In the genomic region with DNA sequence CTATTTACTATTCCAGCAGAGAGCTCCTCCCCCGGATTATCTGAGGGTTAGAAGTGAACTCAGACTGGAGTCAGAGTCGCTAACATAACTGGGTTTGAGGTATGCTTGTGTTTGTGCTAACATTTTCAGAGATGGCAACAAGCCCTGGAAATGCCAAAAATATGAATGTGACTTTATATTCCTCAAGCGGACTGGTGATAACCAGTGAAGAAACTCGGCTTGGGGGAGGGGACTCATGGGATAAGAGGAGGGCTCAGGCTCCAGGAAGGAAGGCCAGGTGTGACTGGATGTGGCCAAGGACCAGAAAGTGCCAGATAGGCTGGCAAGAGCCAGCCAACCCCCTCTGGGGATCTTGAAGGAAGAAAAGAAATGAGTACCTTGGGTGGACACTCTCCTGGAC, we compare ENCODE assay signal across 14 mouse cellular contexts. TPM values are rescaled to one million over a fixed set of nuclear protein-coding genes. Genes with fewer than 3 reads are reported as not detected.
DNase-seq lines count a peak whose midpoint lies in the region; ATAC-seq and TF ChIP-seq lines count a peak whose summit lies in the region.
"Had no signal": no experiment of that assay in that cellular context is flagged by ENCODE, and none has a peak within 500 bp of the region (broad histone marks: within the 10 kb centered on the region; RNA-seq: fewer than 3 reads in every experiment).

No protein-coding gene starts in this region.

- peak; percentile 52 to 54 for DNase-seq in cerebellum, postnatal 10 days
- DNase-seq in cerebellum, adult 11 months, result no peak
- peak; percentile 68 for DNase-seq in lung, embryonic 14.5 days
- DNase-seq in lung, adult 2 months, result no peak
- no peak for DNase-seq in midbrain, postnatal 0 days (ENCODE audit: low spot score)
- no peak for DNase-seq in thymus, postnatal 14 days
- no peak for DNase-seq in urinary bladder, postnatal 4 days (ENCODE audit: low spot score in 2 of 2)
- DNase-seq: adrenal gland, adult 8-10 months; liver, postnatal 0 days; thymus, adult 18-20 months had no signal

- ATAC-seq in lung, embryonic 14.5 days (ENCODE audit: insufficient read depth), result no peak
- no peak for ATAC-seq in hindbrain, embryonic 12.5 days (ENCODE audit: low FRiP score)
- no peak for ATAC-seq in midbrain, postnatal 0 days (ENCODE audit: low FRiP score)
- ATAC-seq: liver, postnatal 0 days had no signal

- peak overlapping the region; percentile 58 for H3K27ac ChIP-seq in lung, embryonic 14.5 days (ENCODE audit: low read depth)
- peak overlapping the region; percentile 64 for H3K27ac ChIP-seq in hindbrain, embryonic 12.5 days
- H3K27ac ChIP-seq in midbrain, postnatal 0 days (ENCODE audit: low read depth, low read length), result 0 out of 2 replicates have a peak overlapping the region, but pooled peaks have one; percentile 44
- H3K27ac ChIP-seq: limb, embryonic 10.5 days; neural tube, embryonic 12.5 days had no signal

- 8% methylated on average over 4 of the region's 4 CpGs for WGBS in lung, embryonic 14.5 days
- WGBS in lung, adult 2 months, result 16% methylated on average over 4 of the region's 4 CpGs
- 24% methylated on average over 4 of the region's 4 CpGs for WGBS in hindbrain, embryonic 12.5 days
- WGBS in midbrain, postnatal 0 days, result 16% methylated on average over 4 of the region's 4 CpGs

- H3K9me3 ChIP-seq in lung, embryonic 14.5 days (ENCODE audit: low read depth, low read length), result no peaks in the 10 kb centered on the region
- 0 out of 2 replicates have a peak, but pooled peaks cover 3% of the 10 kb centered on the region for H3K9me3 ChIP-seq in hindbrain, embryonic 12.5 days (replicated peaks)
- H3K9me3 ChIP-seq in midbrain, postnatal 0 days (ENCODE audit: low read length), result no peaks in the 10 kb centered on the region
- H3K9me3 ChIP-seq: G1E; limb, embryonic 10.5 days; neural tube, embryonic 12.5 days had no signal

- TF ChIP-seq CTCF in lung, embryonic 14.5 days (IDR thresholded peaks at IDR 0.05; ENCODE audit: low read depth), result no peak
- TF ChIP-seq CTCF in lung, adult 2 months (IDR thresholded peaks at IDR 0.05; ENCODE audit: insufficient read depth, low read length), result no peak
- no peak for TF ChIP-seq CTCF in midbrain, postnatal 0 days (IDR thresholded peaks at IDR 0.05)

- peaks cover 49% of the 10 kb centered on the region for H3K4me1 ChIP-seq in lung, embryonic 14.5 days (ENCODE audit: insufficient read depth)
- peaks cover 82% of the 10 kb centered on the region for H3K4me1 ChIP-seq in lung, adult 2 months (ENCODE audit: control insufficient read depth, insufficient read depth, low read length)
- H3K4me1 ChIP-seq in hindbrain, embryonic 12.5 days, result peaks cover 57% of the 10 kb centered on the region
- H3K4me1 ChIP-seq in midbrain, postnatal 0 days (ENCODE audit: insufficient read depth, low read length), result peaks cover 7% of the 10 kb centered on the region; the same call in 1 of the 2 replicates

- H3K36me3 ChIP-seq in lung, embryonic 14.5 days (ENCODE audit: insufficient read depth), result peaks cover 56% of the 10 kb centered on the region
- H3K36me3 ChIP-seq in hindbrain, embryonic 12.5 days, result peaks cover 35% of the 10 kb centered on the region
- peaks cover 8% of the 10 kb centered on the region for H3K36me3 ChIP-seq in midbrain, postnatal 0 days (ENCODE audit: insufficient read depth, low read length)

- no peaks in the 10 kb centered on the region for H3K27me3 ChIP-seq in lung, embryonic 14.5 days (ENCODE audit: insufficient read depth, low read length)
- no peaks in the 10 kb centered on the region for H3K27me3 ChIP-seq in hindbrain, embryonic 12.5 days
- H3K27me3 ChIP-seq in midbrain, postnatal 0 days (ENCODE audit: insufficient read depth, low read length), result no peaks in the 10 kb centered on the region
- H3K27me3 ChIP-seq: neural tube, embryonic 12.5 days had no signal

- H3K9ac ChIP-seq in lung, embryonic 14.5 days, result no peak overlapping the region
- no peak overlapping the region for H3K9ac ChIP-seq in hindbrain, embryonic 12.5 days
- no peak overlapping the region for H3K9ac ChIP-seq in midbrain, postnatal 0 days (replicated peaks; ENCODE audit: low read length, poor library complexity, severe bottlenecking)
- H3K9ac ChIP-seq: liver, postnatal 0 days; neural tube, embryonic 12.5 days had no signal

- H3K4me2 ChIP-seq in lung, embryonic 14.5 days, result no peak overlapping the region
- H3K4me2 ChIP-seq in hindbrain, embryonic 12.5 days (replicated peaks), result peak overlapping the region; percentile 13; the same call in 1 of the 2 replicates
- H3K4me2 ChIP-seq in midbrain, postnatal 0 days (ENCODE audit: low read depth, low read length, poor library complexity, severe bottlenecking), result no peak overlapping the region
- H3K4me2 ChIP-seq: neural tube, embryonic 12.5 days had no signal

- no peak for TF ChIP-seq POLR2A in lung, adult 2 months (IDR thresholded peaks at IDR 0.05; ENCODE audit: borderline replicate concordance, extremely low read depth, low read depth, low read length)

- H3K4me3 ChIP-seq in lung, embryonic 14.5 days (ENCODE audit: low read depth, low read length), result no peak overlapping the region
- H3K4me3 ChIP-seq in lung, adult 2 months (replicated peaks; ENCODE audit: extremely low read depth, low read depth, low read length), result no peak overlapping the region
- no peak overlapping the region for H3K4me3 ChIP-seq in hindbrain, embryonic 12.5 days
- no peak overlapping the region for H3K4me3 ChIP-seq in midbrain, postnatal 0 days (ENCODE audit: low read depth, low read length)
- H3K4me3 ChIP-seq: limb, embryonic 10.5 days; neural tube, embryonic 12.5 days had no signal

RNA-seq across cellular contexts. Expression of gene Trim8, which starts 19.7 kb away (rescaled TPM):
- polyA plus RNA-seq in lung, embryonic 14.5 days (2014; fragmentation: Nextera tagmentation; extraction: Ambion mirVana), result 28.3 and 31.0 TPM in 2 replicates
- polyA plus RNA-seq in lung, adult 2 months (2012; rRNA removed), result 87.2 and 115 TPM in 2 replicates
- 41.8 and 44.7 TPM in 2 replicates for polyA plus RNA-seq in hindbrain, embryonic 12.5 days (2016; fragmentation: Nextera tagmentation; extraction: Ambion mirVana)
- total RNA-seq in midbrain, postnatal 0 days (2014; rRNA removed), result 96.6 and 103 TPM in 2 replicates
- polyA plus RNA-seq in midbrain, postnatal 0 days (2015; fragmentation: Nextera tagmentation; extraction: Ambion mirVana), result 27.8 and 30.4 TPM in 2 replicates

Comparison
In these comparisons a context has a peak if more than half of its experiments do, and no peak if none do; other contexts are left out.
1. DNase-seq: peak in cerebellum, postnatal 10 days (2 of 2) and lung, embryonic 14.5 days (single experiment); none in cerebellum, adult 11 months (single experiment), lung, adult 2 months (single experiment), midbrain, postnatal 0 days (single experiment), thymus, postnatal 14 days (single experiment) and urinary bladder, postnatal 4 days (0 of 2).
2. Peak in every context shown above with its lines, with median percentiles within 50 percentile points of each other: H3K27ac ChIP-seq.